Mouse (Mus musculus): Measurements from ENCODE around the gene Cish. TPM values are rescaled to one million over a fixed set of nuclear protein-coding genes. Genes with fewer than 3 reads are reported as not detected.
"Not testable (repeated sequence)": the region's sequence is repeated elsewhere in the genome, so short reads cannot be mapped to it uniquely, and the experiment has no call there.

Gene Cish
- total RNA-seq, 2 experiments from 2014 or later, result 2.3 to 100 TPM

DNA sequence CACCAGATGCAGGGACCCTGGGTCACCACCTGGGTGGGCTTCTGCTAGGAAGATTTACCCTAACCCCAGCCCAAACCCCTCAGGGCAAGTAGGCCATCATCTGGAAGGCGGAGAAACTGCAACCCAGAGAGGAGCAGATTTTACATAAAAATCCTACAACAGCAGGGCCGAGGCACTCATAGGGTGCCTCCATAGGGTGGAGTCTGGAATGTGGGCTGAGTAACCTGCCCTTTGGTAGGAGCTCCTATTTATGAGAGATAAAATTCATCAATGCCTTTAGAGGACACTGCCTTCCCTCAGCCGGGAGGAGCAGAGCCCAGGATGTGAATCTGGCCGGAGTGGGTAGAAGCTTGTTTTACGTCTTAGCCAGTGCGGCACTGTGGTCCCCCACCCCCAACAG lies 3.0 kb downstream of the Cish start:
- DNase-seq, result no peak

DNA sequence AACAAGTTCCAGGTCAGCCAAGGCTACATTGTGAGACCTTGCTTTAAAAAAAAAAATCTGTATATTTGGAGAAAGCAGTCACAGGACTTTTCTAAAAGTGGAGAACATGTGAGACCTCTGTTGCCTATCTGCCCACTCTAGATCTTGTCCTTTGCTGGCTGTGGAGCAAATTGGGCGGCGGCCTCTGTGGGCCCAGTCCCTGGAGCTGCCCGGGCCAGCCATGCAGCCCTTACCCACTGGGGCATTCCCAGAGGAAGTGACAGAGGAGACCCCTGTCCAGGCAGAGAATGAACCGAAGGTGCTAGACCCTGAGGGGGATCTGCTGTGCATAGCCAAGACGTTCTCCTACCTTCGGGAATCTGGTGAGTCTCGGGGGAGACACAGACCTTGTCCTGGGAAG lies 4.0 kb downstream of the Cish start:
- no peak for DNase-seq

DNA sequence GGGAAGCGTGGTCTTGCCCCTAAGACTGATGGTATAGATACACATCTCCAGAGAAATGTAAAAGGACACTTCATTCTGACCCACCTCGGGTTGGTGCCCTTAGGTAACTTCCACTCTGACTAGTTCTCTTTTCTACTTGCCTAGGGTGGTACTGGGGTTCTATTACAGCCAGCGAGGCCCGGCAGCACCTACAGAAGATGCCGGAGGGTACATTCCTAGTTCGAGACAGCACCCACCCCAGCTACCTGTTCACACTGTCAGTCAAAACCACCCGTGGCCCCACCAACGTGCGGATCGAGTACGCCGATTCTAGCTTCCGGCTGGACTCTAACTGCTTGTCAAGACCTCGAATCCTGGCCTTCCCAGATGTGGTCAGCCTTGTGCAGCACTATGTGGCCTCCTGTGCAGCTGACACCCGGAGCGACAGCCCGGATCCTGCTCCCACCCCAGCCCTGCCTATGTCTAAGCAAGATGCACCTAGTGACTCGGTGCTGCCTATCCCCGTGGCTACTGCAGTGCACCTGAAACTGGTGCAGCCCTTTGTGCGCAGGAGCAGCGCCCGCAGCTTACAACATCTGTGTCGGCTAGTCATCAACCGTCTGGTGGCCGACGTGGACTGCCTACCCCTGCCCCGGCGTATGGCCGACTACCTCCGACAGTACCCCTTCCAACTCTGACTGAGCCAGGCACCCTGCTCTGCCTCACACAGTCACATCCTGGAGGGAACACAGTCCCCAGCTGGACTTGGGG lies 4.6 kb downstream of the Cish start:
- no peak for DNase-seq

DNA sequence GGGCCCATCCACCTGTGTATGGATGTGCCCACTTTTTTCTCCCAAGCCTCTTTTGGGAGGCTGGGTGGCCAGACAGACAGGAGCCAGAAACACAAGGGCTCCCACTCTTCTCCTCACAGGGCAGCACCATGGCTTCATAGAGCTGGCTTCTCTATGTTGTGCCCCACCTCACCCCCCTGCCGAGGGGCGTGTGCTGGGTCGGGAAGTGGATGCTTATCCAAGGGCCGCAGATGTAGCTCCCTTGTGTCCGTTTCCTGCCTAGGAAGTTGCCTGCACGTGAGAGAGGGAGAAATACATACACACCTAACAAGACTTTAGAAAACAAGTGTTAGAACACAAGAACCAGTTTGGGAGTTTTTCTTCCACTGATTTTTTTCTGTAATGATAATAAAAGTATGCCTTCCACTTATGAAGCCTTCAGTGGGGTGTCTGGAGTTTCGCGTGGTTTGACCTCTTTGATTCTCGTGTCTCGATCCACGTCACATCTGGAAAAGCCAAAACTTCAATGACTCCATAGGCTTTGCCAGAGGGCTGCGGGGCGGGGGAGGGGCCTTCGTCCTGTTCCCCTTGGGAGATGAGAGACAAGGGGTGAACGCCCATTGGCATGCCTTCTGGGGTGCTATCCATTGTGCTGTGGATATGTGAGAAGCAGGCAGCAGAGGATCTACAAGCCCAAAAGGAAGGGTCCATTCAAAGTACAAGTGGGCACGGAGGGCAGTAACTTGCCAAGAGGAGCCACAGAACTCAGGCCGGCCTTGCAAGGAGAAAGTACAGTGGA lies 5.9 kb downstream of the Cish start:
- DNase-seq, result no peak

DNA sequence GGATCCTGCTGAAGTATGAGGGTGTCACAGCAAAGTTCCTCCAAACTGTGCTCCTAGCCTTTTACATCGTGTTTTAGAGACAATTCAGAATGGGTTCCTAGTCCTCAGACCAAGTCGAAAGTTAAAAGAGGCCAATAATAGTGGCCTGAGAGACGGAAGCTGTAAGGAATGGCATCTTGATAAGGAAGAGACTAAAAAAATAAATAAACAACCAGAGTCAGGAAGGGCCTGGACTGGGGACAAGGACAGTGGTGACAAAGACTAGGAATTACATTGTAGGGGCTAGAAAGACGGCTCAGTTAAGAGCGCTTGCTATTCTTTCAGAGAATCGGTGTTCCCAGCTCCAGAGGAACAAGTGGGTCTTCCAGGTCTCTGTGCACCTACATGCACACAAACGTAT lies 6.8 kb downstream of the Cish start:
- no peak for DNase-seq

DNA sequence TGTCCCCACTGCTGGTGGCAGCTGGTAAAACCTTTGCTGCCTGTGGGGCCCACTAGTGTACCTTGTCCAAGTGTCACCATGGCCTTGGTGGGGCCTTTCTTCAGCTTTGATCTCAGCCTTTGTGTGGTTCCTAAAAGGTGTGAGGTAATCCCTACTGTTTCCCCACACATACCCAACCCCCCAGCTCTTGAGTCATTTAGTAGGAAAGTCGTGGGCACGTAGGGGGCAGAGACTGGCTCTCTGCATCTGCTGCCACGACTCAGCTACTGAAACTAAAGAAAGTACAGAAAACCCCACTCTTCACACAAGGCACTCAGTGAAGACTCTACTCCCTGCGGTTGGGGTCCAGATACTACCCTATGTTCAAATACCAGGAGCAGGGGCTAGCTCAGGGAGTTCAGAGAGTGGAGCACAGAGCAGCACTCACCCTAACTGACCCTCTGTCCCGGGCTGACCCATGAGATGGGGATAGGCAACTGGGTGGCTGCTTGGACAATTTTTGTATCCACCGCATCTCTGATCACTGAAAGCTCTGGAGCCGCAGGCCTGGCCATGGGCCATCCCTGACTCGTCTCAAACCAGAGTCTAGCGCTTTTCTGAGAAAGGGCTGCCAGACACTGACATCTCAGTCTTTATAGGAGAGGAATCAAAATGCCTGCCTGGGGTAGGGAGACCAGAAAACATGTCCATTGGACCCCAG lies 7.4 kb downstream of the Cish start:
- no peak for DNase-seq

DNA sequence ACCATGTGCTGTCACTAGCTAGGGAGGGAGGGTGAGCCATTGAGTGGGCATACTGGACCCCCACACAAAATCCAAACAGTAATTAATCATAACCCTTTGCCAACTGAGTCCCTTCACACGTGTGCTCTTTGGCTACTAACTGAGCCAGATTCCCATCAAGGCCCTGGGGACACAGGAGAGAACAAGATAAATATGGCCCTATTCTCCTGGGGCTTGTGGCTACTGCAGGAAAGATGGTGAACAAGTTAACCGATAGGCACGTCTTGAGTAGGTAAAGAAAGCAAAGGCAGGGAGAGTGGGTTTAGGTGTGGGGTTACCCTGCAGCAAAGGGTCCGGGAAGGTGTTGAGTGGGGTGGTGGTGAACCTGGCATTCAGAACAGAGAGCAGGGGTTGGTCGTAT lies 8.1 kb downstream of the Cish start:
- DNase-seq, result no peak

DNA sequence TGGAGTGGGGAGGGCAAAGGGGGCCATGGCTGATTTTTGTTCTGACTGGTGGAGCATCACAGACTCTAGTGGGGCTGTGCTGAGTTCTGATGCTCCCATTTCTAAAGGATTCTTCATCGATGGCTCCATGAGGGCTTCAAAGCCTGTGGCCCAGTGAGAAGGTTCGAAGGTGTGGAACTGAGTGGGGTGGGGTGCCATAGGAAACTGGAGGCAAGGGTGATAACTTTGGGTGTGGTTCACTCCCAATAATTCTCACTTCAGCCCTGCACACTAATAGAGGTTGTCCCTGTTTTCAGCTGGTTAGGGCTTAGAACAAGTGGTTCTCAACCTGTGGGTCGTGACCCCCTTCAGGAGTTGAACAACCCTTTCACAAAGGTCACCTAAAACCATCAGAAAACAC lies 8.6 kb downstream of the Cish start:
- DNase-seq, result no peak

DNA sequence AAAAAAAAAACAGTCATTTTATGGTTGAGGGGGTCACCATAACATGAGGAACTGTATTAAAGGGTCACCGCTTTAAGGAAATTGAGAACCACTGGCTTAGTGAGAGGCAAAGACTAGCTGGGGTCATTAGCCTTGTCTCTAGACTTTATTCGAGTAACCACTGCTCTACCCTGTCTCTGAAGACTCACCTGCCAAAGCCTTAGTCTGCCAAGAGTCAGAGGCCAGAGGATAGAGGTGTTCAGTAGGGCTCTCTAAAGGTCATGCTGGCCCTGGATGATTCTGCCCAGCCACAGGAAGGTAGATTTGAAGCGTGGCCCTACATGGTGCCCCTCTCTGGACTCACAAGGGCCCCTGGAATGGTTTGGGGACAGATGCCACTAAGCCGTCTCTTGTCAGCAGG lies 9.2 kb downstream of the Cish start:
- no peak for DNase-seq

DNA sequence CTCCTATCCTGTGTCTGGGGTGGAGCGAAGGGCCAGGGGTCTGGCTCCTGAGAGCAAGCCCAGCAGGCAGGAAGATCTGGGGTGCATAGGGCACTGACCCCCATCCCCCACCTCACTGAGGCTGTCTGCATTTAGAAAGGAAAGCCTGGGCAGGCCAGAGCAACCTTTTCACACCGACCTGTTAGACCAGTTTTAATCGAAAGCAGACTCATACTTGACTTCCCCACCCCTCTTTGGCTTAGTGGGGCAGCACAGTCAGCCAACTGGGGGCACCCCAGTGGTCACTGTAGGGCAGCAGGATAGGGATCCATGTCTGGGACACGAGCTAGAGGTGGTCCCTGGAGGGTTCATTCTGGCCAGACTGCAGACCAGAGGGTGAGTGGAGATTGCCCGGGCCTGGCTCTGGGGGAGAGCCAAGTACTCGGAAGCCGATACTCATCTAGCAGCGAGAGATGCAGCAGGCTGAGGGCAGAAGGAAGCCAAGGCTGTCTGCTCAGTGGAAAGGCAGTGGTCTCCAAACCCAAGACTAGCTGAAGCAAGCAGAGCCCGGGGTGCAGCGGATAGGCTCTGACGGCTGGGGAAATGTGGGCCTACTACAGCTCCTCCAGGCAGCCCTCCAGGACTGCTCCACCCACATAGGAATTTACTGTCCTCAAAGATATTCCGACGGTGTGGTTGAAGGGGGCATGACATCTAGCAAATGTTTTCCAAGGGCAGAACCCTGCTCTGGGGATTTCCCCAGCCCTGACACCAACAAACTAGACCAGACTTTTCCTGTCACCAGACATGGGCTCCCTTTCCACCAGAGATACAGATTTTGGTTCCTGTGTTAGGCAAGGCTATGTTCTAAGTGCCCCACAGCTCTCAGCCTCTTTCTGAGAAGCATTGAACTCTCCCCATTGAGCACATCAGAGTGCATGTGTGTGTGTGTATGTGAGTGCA lies 10.0 kb downstream of the Cish start:
- peak; percentile 47 for DNase-seq

DNA sequence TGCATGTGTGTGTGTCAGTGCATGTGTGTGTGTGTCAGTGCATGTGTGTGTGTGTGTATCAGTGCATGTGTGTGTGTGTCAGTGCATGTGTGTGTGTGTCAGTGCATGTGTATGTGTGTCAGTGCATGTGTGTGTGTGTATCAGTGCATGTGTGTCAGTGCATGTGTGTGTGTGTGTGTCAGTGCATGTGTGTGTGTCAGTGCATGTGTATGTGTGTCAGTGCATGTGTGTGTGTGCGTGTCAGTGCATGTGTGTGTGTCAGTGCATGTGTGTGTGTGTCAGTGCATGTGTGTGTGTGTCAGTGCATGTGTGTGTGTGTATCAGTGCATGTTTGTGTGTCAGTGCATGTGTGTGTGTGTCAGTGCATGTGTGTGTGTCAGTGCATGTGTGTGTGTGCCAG lies 10.8 kb downstream of the Cish start:
- DNase-seq, result not testable (repeated sequence)

DNA sequence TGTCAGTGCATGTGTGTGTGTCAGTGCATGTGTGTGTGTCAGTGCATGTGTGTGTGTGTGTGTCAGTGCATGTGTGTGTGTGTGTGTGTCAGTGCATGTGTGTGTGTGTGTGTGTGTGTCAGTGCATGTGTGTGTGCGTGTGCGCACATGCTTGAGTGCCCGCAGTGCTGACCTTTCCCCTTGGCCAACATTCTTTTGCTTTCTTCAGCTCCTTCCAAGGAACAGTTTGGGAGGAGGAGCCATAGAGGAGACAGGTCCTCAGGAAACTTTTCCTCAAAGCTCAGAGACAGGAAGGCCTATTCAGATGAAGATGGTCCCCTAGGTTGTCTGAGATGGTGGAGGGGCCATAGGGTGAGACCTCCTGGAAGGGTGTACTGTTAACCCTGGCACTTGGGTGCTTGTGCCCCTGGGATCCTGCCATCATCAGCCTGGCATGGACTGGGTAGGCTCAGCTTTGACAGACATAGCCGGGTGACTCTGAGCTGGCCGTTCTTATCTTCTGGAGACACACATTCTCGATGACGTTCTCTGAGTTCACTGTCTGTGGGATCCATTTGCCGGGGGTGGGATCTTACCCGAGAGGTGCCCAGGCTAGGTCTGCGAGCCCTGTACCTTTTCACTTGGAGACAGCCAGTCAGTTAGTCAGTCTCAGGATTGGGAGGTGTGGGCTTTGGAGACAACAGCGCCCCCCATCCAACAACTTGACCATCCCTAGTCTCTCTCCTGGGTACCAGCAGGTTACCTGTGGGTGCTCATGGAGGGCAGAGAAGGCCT lies 11.5 kb downstream of the Cish start:
- DNase-seq, result no peak

DNA sequence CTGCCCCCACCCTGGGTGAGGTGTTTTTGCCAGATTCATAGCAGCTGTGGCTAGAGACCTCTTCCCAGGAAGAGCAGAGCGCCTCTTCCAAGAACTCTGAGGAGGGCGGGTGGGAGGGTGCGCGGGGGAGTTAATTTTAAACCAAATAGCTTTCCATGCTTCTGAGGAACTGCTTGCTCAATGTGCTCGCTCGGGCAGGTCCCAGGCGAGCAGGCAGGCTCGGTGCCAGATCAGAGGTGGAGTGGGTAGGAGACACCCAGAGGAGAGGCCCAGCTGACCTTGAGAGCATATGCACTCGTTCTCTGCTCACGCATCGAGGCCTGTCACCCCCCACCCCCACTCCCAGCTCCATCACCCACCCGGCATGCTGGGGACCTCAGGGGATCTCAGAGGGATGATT lies 12.1 kb downstream of the Cish start:
- DNase-seq, result peak; percentile 89

DNA sequence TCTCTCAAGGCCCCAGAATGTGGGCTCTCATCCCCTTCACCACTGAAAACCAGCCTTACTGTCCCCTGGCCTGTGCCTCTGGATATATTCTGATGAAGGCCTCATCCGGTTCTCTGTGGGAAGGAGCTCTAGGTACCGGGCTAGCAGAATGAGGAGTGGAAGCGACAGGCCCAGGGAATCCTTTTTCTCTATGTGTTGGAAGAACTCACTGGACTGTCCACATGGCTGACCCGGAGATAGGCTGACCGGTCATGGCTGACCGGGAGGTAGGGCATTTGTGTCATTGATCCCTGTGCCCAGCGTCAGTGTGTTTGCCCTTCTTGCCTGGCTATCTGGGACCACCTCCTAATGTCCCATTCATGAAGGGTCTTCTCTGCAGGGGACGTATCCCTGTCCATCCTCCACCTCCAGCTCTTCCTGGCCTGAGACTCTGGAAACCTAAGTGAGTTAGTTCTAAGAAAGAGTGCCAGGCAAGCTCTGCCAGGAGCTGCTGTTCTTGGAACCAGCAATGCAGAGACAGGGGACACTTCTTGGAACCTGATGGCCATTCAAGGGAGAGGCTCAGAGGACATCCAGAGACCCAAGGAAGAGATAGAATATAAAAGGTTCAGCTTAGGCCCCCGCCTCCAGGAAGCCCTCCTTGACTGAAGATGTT lies 12.6 kb downstream of the Cish start:
- peak; percentile 67 for DNase-seq

DNA sequence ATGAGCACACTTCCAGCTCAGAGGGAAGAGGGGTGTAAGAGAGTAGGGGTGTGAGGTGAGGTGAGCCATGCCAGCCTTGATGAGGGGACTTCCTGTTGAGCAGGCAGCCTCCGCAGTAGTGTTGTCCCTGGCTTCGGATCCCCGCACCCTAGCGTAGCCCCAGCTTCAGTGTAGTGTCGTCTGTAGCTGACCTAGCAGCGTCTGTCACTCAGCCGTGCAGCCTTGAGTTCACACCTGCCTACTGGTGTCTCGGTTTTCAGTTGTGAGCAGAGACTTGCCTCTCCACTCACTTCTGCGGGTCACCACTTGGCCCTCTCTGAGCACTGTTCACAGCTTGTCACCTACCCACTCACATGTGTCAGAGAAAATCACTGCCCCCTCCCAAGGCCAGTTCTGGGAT lies 13.3 kb downstream of the Cish start:
- no peak for DNase-seq

DNA sequence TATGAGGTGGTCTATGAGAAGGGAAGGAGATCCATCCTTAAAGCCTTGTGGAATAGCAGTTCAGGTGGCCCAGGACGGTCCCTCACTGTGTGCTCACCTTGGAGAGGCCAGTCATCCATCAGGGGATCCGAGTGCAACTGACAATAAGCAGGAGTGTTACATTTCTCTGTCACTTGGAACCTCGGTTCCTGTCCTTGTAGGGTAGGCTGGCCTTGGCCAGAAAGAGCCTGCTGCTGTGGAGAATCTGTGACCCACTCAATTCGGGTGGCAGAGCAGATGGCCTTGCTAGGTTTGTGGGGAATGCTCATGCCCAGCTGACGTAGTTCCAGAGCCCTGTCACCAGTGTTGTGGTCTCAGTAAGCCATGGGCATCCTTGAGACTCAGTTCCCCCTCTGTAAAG lies 13.8 kb downstream of the Cish start:
- no peak for DNase-seq

DNA sequence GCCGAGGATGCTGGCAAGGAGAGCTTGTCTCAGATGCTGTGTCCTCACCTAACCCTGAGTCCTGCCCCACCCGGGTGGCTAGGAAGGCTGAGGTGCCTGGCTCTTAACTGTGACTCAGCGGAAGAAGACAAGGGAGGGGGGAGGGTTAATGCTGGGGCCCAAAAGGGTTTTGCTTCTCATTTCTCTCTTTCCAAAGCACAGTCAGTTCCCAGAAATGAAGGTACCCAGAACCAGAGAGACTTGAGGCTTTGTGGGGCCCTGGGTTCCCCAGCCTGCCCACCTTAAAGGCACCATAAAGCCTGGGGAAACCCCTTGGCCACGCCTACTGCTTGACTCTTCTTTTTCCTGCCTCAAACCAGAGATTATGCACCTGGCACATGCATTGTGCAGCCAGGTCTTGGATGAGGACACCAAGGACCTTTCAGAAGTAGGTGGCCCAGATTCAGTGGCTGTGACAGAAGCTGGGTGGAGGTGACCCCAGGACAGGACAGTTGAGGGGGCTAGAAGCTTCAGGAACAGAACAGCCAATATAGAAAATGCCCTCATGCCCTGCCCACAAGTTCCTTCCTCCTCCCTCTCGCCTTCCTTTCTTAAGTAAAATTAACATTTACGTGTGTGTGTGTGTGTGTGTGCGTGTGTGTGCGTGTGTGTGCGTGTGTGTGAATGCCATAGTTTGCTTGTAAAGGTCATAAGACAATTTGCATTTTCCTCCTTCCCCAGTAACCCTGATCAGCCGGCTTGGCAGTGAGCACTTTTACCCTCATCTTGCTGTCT lies 17.2 kb downstream of the Cish start:
- DNase-seq, result no peak

DNA sequence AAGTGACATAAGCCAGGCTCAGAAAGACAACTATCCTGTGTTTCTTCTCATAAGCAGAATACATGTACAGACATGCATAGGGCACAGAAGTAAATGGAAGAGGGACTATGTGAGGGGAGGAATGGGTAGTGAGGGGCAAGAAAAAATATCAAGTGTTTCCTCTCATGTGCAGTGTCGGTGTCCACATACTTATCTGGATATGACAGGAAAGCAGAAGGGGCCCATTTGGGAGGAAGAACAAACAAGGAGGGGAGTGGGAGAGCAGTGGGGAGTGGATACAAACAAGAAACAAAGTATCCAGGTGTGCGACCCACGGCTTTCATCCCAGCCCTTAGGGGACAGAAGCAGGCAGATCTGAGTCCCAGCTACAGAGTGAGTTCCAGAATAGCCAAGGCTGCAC lies 18.1 kb downstream of the Cish start:
- DNase-seq, result no peak

DNA sequence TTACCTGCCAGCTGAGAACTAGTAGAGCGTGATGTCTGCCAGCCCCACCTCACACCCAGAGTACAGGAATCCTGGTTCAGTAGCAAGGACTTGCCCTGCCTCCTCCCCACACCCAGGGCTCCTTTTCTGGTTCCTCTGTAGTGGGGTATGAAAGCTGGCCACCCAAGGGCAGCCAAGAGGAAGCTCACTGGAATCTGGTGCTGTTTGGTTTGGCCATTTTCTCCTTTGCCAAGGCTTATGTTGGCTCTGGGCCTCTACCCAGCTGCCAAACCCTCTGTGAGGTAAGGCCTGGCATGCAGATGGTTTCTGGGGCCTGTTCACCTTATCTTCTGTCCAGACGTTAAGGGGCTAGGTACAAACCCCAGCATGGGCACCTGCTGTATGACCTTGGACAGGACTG lies 20.0 kb downstream of the Cish start:
- no peak for DNase-seq

DNA sequence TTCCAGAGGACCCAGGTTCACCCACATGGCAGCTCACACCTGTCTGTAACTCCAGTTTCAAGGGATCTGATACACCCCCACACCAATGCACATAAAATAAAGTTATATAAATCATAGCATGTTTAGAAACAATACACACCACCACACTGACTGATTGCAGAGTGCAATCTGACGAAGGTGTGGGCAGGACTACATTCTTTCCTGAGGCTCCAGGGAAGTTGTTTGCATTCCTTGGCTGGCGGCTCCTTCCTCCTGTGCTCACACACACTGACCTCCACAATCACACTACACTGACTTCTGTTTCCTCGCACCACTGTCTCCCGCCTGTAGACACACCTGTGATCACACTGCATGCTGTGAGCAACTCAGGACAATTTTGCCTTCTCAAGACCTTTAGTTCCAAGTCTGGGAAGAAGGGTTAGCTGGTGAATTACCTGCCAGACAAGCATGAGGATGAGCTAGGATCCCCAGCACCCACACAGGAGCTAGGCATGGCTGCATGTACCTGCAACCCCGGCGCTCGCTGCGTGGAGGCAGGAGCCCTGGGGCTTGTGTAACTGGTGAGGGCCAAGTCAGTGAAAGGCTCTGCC lies 26.7 kb downstream of the Cish start:
- no peak for DNase-seq

All from gastrocnemius, postnatal 25 days (tissue).